Mouse (Mus musculus): Measurements from ENCODE around the gene Cbr1.
"Not testable (repeated sequence)": the region's sequence is repeated elsewhere in the genome, so short reads cannot be mapped to it uniquely, and the experiment has no call there.

The Cbr1 gene

GRCm38 (mm10) chr16:93597551-93597950 is 8.1 kb upstream of the Cbr1 start:
- peak in 1 of 2 experiments; percentile 13 for DNase-seq (ENCODE audit: low spot score in 2 of 2)

GRCm38 (mm10) chr16:93599461-93599860 is 6.2 kb upstream of the Cbr1 start:
- DNase-seq (ENCODE audit: low spot score in 2 of 2), result no peak

- DNase-seq (ENCODE audit: low spot score in 2 of 2), result peak; percentile 88 to 89
These were observed 2.0 kb upstream of the Cbr1 start, which contains the start of gene Setd4 for GRCm38 (mm10) chr16:93603439-93604212. Gene Setd4 (minus strand): TSS chr16:93604063.

DNA sequence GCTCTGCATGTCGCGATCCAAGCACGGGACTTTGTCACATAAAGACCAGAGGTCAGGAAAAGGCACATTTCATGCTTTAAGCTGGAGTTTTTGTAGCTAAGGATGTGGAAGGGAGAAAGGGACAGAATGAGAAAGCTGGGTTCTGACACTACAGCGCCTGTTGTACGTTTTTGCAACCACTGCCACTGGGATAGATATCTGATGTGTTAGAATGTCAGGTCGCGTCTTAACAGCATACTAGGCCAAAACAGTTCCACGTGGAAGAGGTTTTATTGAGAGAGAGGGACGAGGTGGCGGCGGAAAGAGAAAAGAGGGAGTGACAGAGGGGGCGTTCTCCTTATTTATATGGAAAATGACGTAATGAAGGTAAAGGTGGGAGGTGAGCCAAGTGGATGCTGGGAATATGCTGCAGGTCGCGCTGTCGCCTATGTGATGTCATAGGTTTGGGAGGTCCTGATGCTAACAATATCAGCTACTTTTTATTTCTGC is 1.1 kb upstream of the Cbr1 start:
- DNase-seq (ENCODE audit: low spot score in 2 of 2), result no peak

DNA sequence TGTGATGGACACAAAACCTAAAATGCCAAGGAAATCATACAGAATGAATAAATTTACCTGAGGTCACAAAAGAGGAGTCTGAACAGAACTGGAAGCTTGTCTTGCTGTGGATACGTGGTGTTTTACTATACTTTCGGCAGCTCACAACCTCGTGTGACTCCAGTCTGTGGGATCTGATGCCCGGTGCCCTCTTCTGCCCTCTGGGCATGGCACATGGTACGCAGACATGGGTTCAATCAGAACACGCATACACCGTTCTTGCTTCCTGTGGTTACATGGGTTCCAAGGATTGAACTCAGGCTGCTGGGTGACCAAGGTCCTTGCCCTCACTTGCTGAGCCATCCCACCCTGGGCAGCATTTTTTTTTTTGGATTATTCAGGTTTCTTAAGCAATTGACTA is 493 bp downstream of the Cbr1 start:
- DNase-seq (ENCODE audit: low spot score in 2 of 2), result no peak

DNA sequence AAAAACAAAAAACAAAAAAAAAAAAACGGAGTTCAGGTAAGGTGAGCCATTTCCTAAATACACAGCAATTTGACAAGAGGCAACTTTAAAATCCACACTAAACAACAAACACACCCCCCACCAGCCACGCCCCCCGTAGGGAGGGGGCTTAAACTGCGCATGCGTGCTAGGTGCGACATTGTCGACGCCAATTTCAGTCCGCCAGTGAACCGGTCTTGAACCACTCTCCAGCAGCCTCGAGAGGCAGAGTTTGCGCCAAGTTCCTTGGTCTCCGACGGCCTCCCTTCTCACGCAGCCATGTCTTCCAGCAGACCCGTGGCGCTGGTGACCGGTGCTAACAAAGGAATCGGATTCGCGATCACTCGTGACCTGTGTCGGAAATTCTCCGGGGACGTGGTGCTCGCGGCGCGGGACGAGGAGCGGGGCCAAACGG is 2.0 kb downstream of the Cbr1 start:
- DNase-seq (ENCODE audit: low spot score in 2 of 2), result peak; percentile 77 to 88

GRCm38 (mm10) chr16:93608731-93609130 is 3.1 kb downstream of the Cbr1 start:
- DNase-seq (ENCODE audit: low spot score in 2 of 2), result no peak

- no peak for DNase-seq (ENCODE audit: low spot score in 2 of 2)
These were observed 4.1 kb downstream of the Cbr1 start for GRCm38 (mm10) chr16:93609796-93610195.

GRCm38 (mm10) chr16:93610961-93611360 is 5.3 kb downstream of the Cbr1 start:
- no peak for DNase-seq (ENCODE audit: low spot score in 2 of 2)

DNA sequence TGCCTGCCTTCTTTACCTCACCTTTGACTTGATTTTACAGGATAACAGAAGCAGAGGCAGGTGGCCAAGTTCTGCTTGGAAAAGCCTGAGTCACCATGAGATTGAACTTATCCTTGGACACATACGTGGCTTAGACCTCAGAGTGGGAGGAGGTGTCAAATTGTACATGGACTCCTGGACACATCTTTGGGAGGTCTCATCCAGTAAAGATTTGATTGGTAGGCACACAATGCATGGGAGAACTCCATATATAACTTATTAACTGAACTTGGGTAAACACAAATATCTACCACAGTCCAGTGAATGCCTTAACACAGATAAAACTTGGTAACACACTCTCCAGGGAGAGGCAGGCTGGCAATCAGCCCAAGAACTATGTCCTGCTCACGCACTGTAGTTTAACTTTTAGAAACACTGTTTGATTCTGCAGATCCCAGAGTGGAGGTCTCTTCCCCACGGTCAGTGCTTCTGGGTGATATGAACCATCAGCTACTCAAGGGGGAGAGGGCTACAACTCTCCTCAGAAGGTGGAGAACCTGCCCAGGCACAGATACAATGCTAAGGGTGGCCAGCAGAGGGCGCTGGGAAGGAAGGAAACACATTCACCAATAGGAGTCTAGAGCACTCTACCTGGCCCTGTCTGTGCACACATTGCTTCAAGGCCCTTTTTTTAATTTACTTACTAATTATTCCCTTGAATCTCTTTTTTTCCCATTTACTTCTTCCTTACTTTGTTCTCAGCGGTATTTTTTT is 9.6 kb downstream of the Cbr1 start:
- peak; percentile 78 to 90 for DNase-seq (ENCODE audit: low spot score in 2 of 2)

DNA sequence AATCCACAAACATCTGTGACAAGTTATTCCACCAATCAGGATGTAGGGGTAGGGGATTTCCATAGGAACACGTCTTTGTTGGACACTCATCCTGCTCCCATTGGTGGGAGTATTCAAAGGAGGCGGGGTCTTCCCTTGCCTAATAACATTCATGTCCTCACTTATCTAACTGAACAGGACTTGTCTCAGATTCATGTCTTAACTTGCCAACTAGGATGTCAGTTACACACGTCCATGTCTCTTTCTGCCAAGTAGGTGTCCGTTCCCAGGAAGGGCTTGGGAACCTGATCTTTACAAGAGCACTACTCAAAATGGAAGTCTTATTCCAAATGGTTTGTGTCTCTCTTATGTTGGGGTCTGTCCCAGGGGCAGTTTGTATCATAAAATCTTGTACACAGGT is 18.1 kb downstream of the Cbr1 start:
- DNase-seq (ENCODE audit: low spot score in 2 of 2), result not testable (repeated sequence)

GRCm38 (mm10) chr16:93624671-93625070 is 19.0 kb downstream of the Cbr1 start:
- no peak for DNase-seq (ENCODE audit: low spot score in 2 of 2)

- DNase-seq (ENCODE audit: low spot score in 2 of 2), result no peak
These were observed 21.1 kb downstream of the Cbr1 start for GRCm38 (mm10) chr16:93626745-93627144.

DNA sequence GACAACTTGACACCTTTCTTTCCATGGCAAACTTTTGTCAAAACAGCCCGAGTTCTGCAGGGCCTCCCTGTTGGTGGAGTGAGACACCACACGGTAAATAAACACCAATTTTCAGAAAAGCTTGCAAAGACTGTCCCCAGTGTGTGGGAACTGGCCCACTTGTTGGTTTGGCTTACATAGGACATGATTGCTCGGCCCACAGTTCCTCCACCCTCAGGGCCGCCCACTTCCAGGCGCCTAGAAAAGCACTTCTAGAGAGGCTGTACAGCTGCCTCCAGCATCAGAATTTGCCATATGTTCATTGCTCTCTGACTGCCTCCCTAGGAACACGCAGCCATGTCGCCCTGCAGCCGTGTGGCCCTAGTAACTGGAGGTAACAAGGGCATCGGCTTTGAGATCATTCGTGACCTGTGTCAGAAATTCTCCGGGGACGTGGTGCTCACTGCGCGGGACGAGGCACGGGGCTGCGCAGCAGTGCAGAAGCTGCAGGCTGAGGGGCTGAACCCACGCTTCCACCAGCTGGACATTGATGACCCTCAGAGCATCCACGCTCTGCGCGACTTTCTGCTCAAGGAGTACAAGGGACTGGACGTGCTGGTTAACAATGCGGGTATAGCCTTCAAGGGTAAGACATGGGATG is 22.2 kb downstream of the Cbr1 start, which contains the start of gene Gm5678:
Gene Gm5678 (plus strand): TSS at position 337 of the 640 bp plus-strand sequence.
- no peak for DNase-seq (ENCODE audit: low spot score in 2 of 2)

DNA sequence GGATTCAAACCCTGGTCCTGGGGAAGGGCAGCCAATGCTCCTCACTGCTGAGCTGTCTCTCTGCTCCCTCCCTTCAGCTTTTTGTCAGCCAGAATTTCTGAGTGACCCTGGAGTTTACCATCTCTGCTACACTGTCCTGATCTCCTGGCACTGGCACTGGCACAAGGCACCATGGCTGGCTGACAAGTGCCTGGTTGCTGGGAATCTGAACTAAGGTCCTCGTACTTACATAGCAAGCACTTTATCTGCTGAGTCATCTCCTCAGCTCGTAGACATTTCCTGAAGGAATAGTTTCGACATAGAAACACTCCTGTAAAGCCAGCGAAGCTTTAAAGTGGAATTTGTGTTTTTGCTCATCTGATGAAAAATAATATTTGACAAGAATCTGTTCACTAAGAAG is 38.4 kb downstream of the Cbr1 start:
- no peak for DNase-seq (ENCODE audit: low spot score in 2 of 2)

GRCm38 (mm10) chr16:93648441-93649183 is 43.0 kb downstream of the Cbr1 start:
- no peak for DNase-seq (ENCODE audit: low spot score in 2 of 2)

Measured in spleen, postnatal 10 days (tissue).